In the genomic region with DNA sequence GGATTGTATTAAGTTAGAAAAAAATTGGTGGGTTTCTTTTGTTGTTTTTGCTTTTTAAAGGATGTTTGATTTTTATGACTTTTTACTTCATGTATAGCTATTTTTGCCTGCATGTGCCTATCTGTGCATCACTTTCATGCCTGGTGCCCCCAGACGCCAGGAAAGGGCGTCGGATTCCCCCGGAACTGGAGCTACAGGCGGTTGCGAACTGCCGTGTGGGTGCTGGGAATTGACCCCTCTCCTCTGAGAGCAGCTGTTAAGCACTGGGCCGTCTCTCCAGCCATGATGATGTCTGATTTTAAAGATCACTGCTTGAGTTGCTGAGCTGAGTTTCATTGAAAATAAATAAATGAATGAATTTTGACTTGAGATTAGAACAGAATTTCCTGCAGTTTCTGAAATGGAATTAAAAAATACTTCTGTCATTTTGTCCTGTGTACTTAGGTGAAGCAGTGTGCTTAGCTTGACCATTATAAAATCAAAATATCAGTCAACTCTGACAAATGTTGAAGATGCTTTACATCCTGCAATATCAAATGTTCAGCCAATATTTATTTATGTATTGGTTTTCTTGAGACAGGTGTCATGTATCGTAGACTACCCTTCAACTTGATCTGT, we compare ENCODE assay signal across 10 mouse cellular contexts. TPM values are rescaled to one million over a fixed set of nuclear protein-coding genes. Genes with fewer than 3 reads are reported as not detected.
DNase-seq lines count a peak whose midpoint lies in the region; ATAC-seq and TF ChIP-seq lines count a peak whose summit lies in the region.
"Had no signal": no experiment of that assay in that cellular context is flagged by ENCODE, and none has a peak within 500 bp of the region (broad histone marks: within the 10 kb centered on the region; RNA-seq: fewer than 3 reads in every experiment).

A gene (plus strand): TSS at position 568 of the 618 bp plus-strand sequence.

- no peak for ATAC-seq in midbrain, embryonic 13.5 days
- ATAC-seq in midbrain, embryonic 15.5 days (replicated peaks) = no peak
- ATAC-seq in heart, embryonic 15.5 days (replicated peaks; ENCODE audit: insufficient number of reproducible peaks, insufficient read depth, low FRiP score, low read depth) = no peak
- no peak for ATAC-seq in liver, embryonic 15.5 days (ENCODE audit: insufficient read depth)
- ATAC-seq in intestine, embryonic 15.5 days = no peak
- ATAC-seq: forebrain, embryonic 14.5 days had no signal

- no peak for TF ChIP-seq POLR2A in kidney, adult 2 months (IDR thresholded peaks at IDR 0.05; ENCODE audit: low read depth, low read length)

- H3K9ac ChIP-seq in midbrain, embryonic 13.5 days (replicated peaks) = 0 out of 2 replicates have a peak within 1 kb of the TSS, but pooled peaks have one; percentile 6
- no peak within 1 kb of the TSS for H3K9ac ChIP-seq in midbrain, embryonic 15.5 days
- no peak within 1 kb of the TSS for H3K9ac ChIP-seq in heart, embryonic 15.5 days
- 0 out of 2 replicates have a peak within 1 kb of the TSS, but pooled peaks have one; percentile 67 for H3K9ac ChIP-seq in liver, embryonic 15.5 days
- no peak within 1 kb of the TSS for H3K9ac ChIP-seq in intestine, embryonic 15.5 days

- no peaks in the 10 kb centered on the region for H3K4me1 ChIP-seq in kidney, adult 2 months (ENCODE audit: control insufficient read depth, insufficient read depth, low read length)
- H3K4me1 ChIP-seq in midbrain, embryonic 13.5 days (replicated peaks) = no peaks in the 10 kb centered on the region
- no peaks in the 10 kb centered on the region for H3K4me1 ChIP-seq in midbrain, embryonic 15.5 days
- peaks cover 44% of the 10 kb centered on the region for H3K4me1 ChIP-seq in heart, embryonic 15.5 days (replicated peaks)
- H3K4me1 ChIP-seq in liver, embryonic 15.5 days (replicated peaks) = peaks cover 84% of the 10 kb centered on the region
- peaks cover 4% of the 10 kb centered on the region; the same call in 1 of the 2 replicates for H3K4me1 ChIP-seq in intestine, embryonic 15.5 days (replicated peaks)

- no peak within 1 kb of the TSS for H3K4me3 ChIP-seq in kidney, adult 2 months (ENCODE audit: insufficient read depth, low read depth, low read length)
- H3K4me3 ChIP-seq in midbrain, embryonic 13.5 days (replicated peaks) = no peak within 1 kb of the TSS
- no peak within 1 kb of the TSS for H3K4me3 ChIP-seq in midbrain, embryonic 15.5 days
- no peak within 1 kb of the TSS for H3K4me3 ChIP-seq in heart, embryonic 15.5 days
- H3K4me3 ChIP-seq in liver, embryonic 15.5 days (replicated peaks) = no peak within 1 kb of the TSS
- no peak within 1 kb of the TSS for H3K4me3 ChIP-seq in intestine, embryonic 15.5 days (replicated peaks)

- no peak for DNase-seq in kidney, adult 2 months
- DNase-seq in kidney, adult 8-10 months = no peak
- no peak for DNase-seq in thymus, postnatal 0 days (ENCODE audit: low spot score)
- DNase-seq: cerebellum, adult 8-10 months had no signal

- no peak for TF ChIP-seq CTCF in kidney, adult 2 months (conservative IDR thresholded peaks at IDR 0.05; ENCODE audit: insufficient read depth, insufficient read length, low read depth, low read length)

- H3K27ac ChIP-seq in kidney, adult 2 months (ENCODE audit: insufficient read depth, low read depth, low read length) = peak within 1 kb of the TSS; percentile 7; the same call in 1 of the 2 replicates
- no peak within 1 kb of the TSS for H3K27ac ChIP-seq in midbrain, embryonic 13.5 days
- H3K27ac ChIP-seq in midbrain, embryonic 15.5 days = no peak within 1 kb of the TSS
- peak within 1 kb of the TSS; percentile 73 for H3K27ac ChIP-seq in heart, embryonic 15.5 days
- H3K27ac ChIP-seq in liver, embryonic 15.5 days (replicated peaks) = peak within 1 kb of the TSS; percentile 98
- no peak within 1 kb of the TSS for H3K27ac ChIP-seq in intestine, embryonic 15.5 days

- H3K36me3 ChIP-seq in kidney, adult 2 months (ENCODE audit: control insufficient read depth, insufficient read depth, low read length) = no peaks in the 10 kb centered on the region
- no peaks in the 10 kb centered on the region for H3K36me3 ChIP-seq in midbrain, embryonic 13.5 days
- no peaks in the 10 kb centered on the region for H3K36me3 ChIP-seq in midbrain, embryonic 15.5 days (replicated peaks)
- no peaks in the 10 kb centered on the region for H3K36me3 ChIP-seq in heart, embryonic 15.5 days
- no peaks in the 10 kb centered on the region for H3K36me3 ChIP-seq in liver, embryonic 15.5 days (replicated peaks)
- peaks cover 5% of the 10 kb centered on the region; the same call in 1 of the 2 replicates for H3K36me3 ChIP-seq in intestine, embryonic 15.5 days

- H3K27me3 ChIP-seq in kidney, adult 2 months (replicated peaks; ENCODE audit: control insufficient read depth, insufficient read depth, low read length) = no peaks in the 10 kb centered on the region
- no peaks in the 10 kb centered on the region for H3K27me3 ChIP-seq in midbrain, embryonic 13.5 days
- no peaks in the 10 kb centered on the region for H3K27me3 ChIP-seq in midbrain, embryonic 15.5 days (replicated peaks)
- H3K27me3 ChIP-seq in heart, embryonic 15.5 days = no peaks in the 10 kb centered on the region
- no peaks in the 10 kb centered on the region for H3K27me3 ChIP-seq in liver, embryonic 15.5 days
- H3K27me3 ChIP-seq in intestine, embryonic 15.5 days (replicated peaks) = no peaks in the 10 kb centered on the region

- H3K4me2 ChIP-seq in midbrain, embryonic 13.5 days (replicated peaks) = no peak within 1 kb of the TSS
- no peak within 1 kb of the TSS for H3K4me2 ChIP-seq in midbrain, embryonic 15.5 days
- no peak within 1 kb of the TSS for H3K4me2 ChIP-seq in heart, embryonic 15.5 days
- no peak within 1 kb of the TSS for H3K4me2 ChIP-seq in liver, embryonic 15.5 days
- no peak within 1 kb of the TSS for H3K4me2 ChIP-seq in intestine, embryonic 15.5 days (replicated peaks)

- 68% methylated on average over 9 of the region's 9 CpGs for WGBS in kidney, adult 2 months
- WGBS in midbrain, embryonic 13.5 days = 91% methylated on average over 9 of the region's 9 CpGs
- 83% methylated on average over 9 of the region's 9 CpGs for WGBS in midbrain, embryonic 15.5 days
- WGBS in heart, embryonic 15.5 days = 85% methylated on average over 9 of the region's 9 CpGs
- 81% methylated on average over 9 of the region's 9 CpGs for WGBS in liver, embryonic 15.5 days (ENCODE audit: insufficient replicate concordance)
- 84% methylated on average over 9 of the region's 9 CpGs for WGBS in intestine, embryonic 15.5 days

- H3K9me3 ChIP-seq in midbrain, embryonic 13.5 days = no peaks in the 10 kb centered on the region
- H3K9me3 ChIP-seq in midbrain, embryonic 15.5 days = no peaks in the 10 kb centered on the region
- no peaks in the 10 kb centered on the region for H3K9me3 ChIP-seq in heart, embryonic 15.5 days (replicated peaks)
- H3K9me3 ChIP-seq in liver, embryonic 15.5 days (replicated peaks) = no peaks in the 10 kb centered on the region
- H3K9me3 ChIP-seq in intestine, embryonic 15.5 days = no peaks in the 10 kb centered on the region

RNA-seq across cellular contexts. Expression of the gene that starts here (rescaled TPM):
- not detected in 2 replicates for polyA plus RNA-seq in kidney, adult 2 months (2012; rRNA removed)
- polyA plus RNA-seq in midbrain, embryonic 13.5 days (2015; fragmentation: Nextera tagmentation; extraction: Ambion mirVana) = not detected in 2 replicates
- polyA plus RNA-seq in midbrain, embryonic 15.5 days (2015; fragmentation: Nextera tagmentation; extraction: Ambion mirVana) = not detected in 2 replicates
- polyA plus RNA-seq in heart, embryonic 15.5 days (2015; fragmentation: Nextera tagmentation; extraction: Ambion mirVana) = not detected in 2 replicates
- polyA plus RNA-seq in liver, embryonic 15.5 days (2015; fragmentation: Nextera tagmentation; extraction: Ambion mirVana) = not detected in 2 replicates
- not detected in 2 replicates for polyA plus RNA-seq in thymus, postnatal 0 days (2015; fragmentation: Nextera tagmentation; extraction: Ambion mirVana)
- polyA plus RNA-seq in intestine, embryonic 15.5 days (2015; fragmentation: Nextera tagmentation; extraction: Ambion mirVana) = not detected in 2 replicates
- polyA plus RNA-seq: forebrain, embryonic 14.5 days had no signal

Comparison
In these comparisons a context has a peak if more than half of its experiments do, and no peak if none do; other contexts are left out.
1. H3K9ac ChIP-seq: peak in midbrain, embryonic 13.5 days (single experiment) and liver, embryonic 15.5 days (single experiment); none in midbrain, embryonic 15.5 days (single experiment), heart, embryonic 15.5 days (single experiment) and intestine, embryonic 15.5 days (single experiment).
2. H3K27ac ChIP-seq: peak in kidney, adult 2 months (single experiment), heart, embryonic 15.5 days (single experiment) and liver, embryonic 15.5 days (single experiment); none in midbrain, embryonic 13.5 days (single experiment), midbrain, embryonic 15.5 days (single experiment) and intestine, embryonic 15.5 days (single experiment).